Mouse (Mus musculus): ENCODE results near the gene Slc17a5.
"Not testable (repeated sequence)": the region's sequence is repeated elsewhere in the genome, so short reads cannot be mapped to it uniquely, and the experiment has no call there.

Gene Slc17a5

DNA sequence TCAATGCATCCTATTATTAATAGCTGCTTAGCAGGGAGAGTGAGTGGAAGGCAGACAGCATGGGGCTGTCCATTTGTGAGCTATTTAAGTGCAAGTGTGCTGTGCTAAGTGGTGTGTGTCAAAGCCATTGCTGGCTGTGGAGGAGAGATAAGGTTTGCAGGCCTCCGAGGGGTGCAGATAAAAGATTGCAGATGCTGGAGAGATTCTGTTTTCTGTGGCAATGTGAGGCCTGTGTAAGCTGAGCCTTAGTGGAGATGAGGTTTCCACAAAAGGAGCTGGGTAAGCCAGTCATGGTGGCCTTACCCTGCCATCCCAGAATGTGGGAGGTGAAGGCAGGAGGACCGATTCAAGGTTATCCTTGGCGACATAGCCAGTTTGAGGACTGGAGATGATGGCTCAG lies 71.7 kb downstream of the Slc17a5 start:
- no peak for DNase-seq

DNA sequence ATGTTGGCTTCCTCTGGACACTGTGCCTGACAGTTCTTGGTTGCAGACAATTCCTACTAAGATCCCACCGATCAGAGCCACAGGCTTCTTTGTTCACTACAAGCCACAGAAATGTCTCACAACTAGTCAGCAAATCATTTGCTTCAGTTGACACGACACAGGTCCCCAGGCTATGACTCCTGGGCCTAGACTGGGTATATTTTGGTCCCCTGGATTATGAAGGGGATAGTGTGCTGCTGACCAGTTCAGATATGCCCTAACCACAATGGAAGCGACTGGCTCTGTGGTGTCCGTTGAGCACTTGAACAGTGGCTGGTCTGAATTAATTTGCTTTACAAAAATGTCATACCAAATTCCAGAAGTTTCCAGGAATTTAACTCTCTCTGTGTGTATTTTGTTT lies 73.2 kb downstream of the Slc17a5 start:
- DNase-seq, result no peak

DNA sequence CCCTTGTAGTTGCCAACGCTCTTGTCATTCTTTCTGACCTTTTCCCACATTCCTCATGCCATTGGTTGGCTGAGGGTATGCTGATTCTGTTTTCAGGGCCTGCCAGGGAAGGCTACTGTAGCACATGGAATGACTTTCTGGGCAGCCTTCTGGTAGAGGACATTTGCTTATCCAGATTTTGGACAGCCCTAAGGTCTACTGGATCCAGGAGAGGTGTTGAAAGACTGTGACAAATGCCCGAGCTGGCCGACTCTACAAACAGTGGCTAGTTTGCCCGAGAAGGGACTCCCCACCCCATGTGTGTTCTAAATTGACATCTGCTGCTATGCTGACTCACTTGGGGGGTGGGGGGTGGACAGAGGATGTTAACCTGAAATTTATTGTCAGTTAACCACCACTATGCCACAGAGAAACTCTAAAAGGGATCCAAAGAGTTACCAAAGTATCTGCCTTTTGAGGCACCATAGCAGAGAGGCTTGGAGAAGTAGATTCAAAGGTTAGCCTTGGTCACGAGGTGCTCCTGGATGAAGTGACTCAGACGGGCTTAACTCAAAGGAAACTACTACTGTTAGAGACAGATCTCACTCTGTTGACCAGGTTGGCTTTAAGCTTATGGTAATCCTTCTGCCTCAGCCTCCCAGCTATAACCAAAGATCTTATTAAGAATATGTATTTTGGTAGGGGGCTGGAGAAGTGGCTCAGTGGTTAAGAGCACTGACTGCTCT lies 73.9 kb downstream of the Slc17a5 start:
- DNase-seq, result no peak

DNA sequence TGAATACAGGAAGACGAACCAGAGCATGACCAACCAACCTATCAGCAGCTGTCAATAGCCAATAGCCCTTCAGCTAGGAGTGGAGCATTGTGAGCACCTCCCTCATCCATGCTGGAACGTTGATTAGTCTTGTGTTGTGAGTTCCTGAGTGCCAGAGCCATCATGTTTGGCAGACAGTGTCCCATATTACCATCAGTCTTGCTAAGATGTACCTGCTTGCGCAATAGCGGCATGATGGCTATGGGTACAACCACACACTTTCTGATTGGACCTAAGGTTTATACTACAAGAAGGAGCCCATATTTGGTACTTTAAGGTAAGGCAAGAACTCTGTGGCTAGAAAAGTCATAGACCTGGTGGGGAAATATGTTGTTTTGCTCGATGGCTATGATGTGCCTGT lies 76.1 kb downstream of the Slc17a5 start:
- DNase-seq, result no peak

DNA sequence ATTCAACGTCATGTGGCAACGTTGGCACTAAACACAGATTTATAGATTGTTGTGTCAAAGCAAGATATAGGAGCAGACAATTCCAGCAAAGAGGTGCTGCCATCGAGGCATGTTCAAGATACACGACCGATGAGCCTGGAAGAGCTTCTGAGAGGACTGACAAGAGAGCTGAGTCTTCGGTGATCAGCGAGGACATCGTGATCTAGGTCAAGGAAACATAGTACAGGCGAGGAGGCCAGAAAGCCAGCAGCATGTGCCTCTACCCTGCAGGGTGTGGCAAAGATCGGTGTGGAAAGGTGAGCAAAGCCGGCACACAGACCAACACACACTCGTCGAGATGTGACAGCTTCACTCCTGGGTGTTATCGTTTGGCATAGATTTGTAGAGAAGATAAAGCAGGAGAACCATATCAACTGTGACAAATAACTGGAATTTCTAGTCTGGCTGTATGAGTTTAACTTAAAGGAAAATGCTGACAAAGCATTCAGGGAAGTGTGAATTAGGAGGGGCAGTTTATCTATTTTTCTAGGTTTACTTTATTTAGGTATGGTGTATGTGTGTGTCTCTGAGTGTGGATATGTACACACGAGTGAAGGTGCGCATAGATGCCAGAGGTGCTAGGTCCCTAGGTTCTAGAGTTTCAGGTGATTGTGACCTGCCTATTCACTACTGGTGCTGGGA lies 79.6 kb downstream of the Slc17a5 start:
- no peak for DNase-seq

- no peak for DNase-seq
Observed at GRCm38 (mm10) chr9:78506722-78507077, 81.1 kb downstream of the Slc17a5 start.

DNA sequence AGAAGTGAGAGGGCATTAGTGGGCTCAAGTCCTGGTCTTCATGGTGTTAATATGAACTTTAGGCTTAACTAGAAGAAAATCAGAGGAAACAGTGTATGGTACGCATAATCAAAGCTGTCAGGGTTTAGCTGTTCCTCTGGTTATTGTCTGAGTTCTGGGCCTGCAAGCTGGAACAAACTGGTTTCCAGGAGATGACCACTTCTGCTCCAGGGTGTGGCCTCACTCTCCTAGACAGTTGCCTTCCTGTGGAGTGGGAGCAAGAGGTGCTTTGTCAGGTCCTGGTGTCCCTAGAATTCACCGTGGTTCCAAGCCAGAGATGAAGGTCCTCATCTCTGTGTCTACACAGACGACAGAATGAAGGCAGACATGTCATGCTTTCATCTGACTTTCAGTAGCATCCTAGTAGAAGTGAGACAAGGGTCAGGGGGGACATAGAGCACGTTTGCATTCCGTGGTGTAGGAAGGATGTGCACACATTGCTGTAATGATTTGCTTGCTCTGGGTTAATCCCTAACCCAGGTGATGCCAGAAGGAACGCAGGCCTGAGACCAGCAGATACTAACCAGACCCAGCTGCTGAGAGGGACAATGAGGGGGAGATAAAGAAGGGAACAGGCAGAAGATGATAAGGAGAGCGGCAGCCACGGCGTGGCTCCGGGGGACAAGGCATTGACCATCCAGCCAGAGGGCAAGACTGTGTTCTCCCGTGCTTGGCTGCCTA lies 81.7 kb downstream of the Slc17a5 start:
- DNase-seq, result peak; percentile 69

- no peak for DNase-seq
Observed at GRCm38 (mm10) chr9:78505223-78505622, 82.6 kb downstream of the Slc17a5 start.

DNA sequence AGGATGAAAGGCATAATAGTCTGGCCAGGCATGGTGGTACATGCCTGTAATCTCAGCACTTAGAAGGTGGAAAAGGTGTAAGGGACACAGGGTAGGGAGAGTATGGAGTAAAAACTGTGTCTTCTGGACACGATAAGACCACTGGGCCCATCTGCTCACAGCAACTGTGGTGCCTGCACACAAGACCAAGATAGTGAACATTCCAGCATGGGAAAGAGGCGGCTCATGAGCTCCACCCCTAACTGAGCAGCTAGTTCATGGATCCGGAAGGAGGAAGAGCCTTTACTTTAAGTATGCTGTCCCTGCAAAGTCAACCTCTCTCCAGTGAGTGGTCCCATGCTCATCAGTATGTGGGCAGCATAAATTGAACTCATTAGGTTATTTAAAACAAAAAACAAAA lies 83.2 kb downstream of the Slc17a5 start:
- no peak for DNase-seq

DNA sequence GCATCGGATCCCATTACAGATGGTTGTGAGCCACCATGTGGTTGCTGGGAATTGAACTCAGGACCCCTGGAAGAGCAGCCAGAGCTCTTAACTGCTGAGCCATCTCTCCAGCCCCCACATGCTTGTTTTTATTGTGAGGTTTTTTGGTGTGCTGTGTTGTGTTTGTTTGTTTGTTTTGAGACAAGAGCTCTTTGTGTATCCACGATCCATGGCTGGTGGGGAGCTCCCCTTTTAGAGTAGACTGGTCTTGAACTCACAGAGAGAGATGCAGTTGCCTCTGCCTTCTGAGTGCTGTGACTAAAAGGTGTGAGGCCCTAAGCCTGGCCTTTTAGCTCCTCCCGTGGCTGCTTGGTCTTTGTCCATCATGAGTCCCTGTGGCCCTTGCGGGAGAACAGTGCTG lies 83.7 kb downstream of the Slc17a5 start:
- DNase-seq, result no peak

DNA sequence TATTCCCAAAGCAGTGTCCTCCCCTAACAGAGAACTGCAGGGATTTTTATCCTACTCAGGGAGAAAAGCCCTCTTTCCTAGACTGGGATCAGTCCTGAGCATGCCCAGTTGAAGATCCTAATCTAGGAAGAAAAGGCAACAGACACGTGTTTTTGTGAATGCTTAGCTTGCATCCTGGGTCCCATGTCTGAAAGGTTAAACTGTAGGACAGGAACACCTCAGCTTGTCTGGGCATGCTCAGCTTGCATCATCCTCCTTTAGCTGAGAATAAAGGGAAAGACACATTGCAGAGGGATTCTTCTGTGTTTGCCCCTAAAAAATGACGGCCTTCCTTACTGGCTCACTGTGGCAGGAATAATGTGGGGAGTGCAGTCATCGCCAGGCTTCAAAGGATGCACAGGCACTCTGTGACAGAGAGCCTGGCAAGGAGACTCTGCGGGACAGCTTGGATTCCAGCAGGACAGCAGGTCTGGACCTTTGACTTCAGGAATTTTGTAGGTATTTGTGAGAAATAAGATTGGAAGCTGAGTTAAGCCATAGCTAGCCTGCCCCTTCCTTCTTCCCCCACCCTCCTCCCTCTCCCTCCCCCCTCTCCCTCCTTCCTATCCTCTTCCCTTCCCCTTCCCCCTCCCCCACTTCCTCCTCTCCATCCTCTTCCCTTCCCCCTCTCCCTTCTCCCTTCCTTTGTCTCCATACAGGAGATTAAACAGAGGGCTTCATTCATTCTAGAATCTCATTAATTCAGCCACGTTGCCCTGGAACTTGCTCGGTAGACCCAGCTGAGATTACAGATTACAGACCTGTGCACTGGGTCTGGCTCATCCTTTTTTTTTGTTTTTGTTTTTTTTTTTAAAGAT lies 84.4 kb downstream of the Slc17a5 start:
- no peak for DNase-seq

GRCm38 (mm10) chr9:78501284-78501683 lies 86.6 kb downstream of the Slc17a5 start:
- no peak for DNase-seq

DNA sequence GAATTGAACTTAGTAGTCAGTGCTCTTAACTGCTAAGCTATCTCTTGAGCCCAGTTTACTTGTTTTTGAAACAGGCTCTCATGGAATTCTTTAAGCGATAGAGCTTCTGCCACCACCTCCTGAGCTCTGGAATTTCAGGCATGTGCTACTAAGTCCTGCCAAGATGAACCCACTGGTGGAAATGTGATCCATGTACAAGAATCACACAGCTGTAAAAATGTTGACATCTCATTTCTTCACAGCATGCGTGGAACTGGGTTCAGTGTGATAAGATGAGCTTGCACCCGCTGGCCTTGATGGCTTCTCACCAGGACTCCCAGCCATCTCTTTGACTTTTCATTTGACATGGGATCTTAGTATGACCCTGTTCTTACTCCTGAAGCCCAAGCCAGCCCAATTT lies 87.5 kb downstream of the Slc17a5 start:
- DNase-seq, result no peak

GRCm38 (mm10) chr9:78493171-78493570 lies 94.7 kb downstream of the Slc17a5 start:
- no peak for DNase-seq

DNA sequence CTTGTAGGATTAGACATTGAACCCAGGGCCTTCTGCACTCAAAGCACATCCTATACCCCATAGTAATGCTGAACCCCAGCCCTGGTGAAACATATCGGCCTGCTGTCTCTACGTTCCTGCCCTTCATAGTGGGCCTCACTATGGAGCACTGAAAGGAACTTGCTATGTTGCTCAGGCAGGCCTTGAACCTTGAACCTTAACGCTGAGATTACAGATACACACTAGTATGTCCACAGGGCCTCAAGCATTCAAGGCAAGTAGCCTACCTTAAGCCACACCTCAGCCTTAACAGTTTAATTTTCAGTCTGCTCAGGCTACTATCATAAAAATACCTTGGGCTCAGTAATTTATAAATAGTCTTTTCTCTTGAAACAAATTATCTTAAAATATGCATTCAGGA lies 95.6 kb downstream of the Slc17a5 start:
- no peak for DNase-seq

DNA sequence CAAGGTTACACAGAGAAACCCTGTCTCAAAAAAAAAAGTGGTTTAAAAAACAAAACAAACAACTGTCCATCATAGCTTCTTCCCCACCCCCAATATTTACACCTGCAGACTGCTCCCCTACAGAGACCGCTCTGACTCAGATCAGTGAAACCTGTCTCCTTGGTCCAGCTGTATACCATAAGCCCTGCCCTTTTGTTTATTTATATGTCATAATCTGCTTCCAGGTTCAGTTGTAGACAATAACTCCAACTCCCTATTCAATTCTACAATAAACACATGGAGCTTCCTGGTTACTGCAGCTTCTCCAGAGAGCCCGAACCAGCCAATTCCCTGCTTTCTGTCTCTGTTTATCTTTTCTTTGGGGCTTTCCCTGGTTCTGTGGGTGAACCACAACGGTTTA lies 96.7 kb downstream of the Slc17a5 start:
- DNase-seq, result no peak

DNA sequence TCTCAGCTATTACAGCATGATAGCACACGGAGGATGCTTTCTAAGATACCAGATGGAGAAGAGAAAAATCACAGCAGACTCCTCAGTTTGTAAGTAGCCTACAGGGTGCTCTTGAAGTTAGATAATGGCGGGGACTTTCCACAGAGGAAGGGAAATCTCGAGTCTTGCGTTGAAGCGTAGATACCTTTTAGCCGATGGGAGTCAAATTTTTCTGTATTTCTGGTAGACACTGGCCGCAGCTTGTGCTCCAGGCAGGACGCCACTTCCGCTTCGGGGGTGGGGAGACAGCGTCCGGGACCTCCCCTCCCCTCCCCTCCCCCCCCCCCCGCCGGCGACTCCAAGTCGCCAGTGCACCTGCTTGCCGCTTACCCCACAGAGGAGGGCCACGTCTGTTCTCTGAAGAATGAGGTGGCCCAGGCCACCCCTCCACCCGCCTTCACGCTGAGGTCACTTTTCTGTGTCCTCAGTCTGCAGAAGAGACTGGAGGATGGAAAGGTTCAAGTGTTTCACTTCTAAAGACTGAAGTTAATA lies 98.9 kb downstream of the Slc17a5 start, which contains the start of gene Eef1a1:
TSS of gene Eef1a1 (minus strand) at position 262 of the 531 bp plus-strand sequence.
- DNase-seq, result peak; percentile 80

DNA sequence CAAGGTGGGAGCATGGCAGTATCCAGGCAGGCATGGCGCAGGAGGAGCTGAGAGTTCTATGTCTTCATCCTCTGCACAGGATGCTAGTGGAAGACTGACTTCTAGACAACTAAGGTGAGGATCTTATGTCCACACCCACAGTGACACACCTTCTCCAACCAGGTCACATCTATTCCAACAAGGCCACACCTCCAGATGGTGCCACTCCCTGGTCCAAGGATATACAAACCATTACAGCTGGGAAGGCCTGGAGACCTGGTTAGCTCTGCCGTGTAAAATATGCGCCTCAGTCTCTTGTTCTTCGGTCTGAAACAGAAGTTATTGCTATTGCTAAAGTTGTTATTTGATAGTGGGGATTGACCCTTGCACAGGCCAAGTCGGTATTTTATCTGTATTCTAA lies 99.8 kb downstream of the Slc17a5 start:
- DNase-seq, result not testable (repeated sequence)

Measured in kidney, postnatal 14 days (tissue).